Mouse (Mus musculus) kidney, adult 8-10 months (tissue): Measurements from ENCODE around the gene Aox3.

ENCODE experiments used
- DNase-seq, 2 experiments: peaks; one replicate each; pipeline ENCODE4 v3.0.0; 2022

Gene Aox3

DNA sequence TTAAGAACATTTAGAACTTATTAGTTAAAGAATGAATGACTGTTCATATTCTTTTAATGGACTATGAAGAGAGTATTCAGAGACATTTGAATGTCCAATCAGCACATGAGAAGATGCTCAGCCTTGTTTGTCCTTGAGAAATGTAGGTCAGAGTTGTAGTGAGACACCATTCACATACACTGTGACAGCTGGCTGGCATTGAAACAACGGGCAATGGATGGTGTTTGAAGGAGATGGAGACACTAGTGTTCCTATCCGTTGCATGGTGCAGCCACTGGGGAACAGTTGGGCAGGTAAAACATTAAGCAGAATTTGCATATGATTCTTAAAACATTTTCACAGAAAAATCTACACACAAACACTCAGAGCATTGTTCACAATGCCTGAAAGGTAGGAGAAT, 5.9 kb upstream of the Aox3 start:
- no peak for DNase-seq

DNA sequence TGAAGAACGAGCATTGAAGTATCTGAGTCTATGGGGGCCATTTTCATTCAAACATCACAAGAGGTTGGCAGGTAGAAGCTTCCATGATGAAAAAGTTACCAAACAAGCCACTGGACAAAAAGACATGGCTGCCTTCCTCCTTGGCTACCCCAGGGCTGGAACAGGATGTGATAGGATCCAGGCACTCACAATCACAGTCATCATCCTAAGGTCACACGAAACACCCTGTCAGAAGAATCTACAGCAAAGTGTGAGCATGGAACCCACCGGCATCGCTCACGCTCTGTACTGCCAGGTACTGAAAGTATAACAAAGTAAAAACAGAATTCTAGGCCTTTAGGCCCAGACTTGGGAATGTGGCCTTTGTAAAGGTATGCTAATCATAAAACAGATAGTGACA, 2.7 kb upstream of the Aox3 start:
- no peak for DNase-seq

DNA sequence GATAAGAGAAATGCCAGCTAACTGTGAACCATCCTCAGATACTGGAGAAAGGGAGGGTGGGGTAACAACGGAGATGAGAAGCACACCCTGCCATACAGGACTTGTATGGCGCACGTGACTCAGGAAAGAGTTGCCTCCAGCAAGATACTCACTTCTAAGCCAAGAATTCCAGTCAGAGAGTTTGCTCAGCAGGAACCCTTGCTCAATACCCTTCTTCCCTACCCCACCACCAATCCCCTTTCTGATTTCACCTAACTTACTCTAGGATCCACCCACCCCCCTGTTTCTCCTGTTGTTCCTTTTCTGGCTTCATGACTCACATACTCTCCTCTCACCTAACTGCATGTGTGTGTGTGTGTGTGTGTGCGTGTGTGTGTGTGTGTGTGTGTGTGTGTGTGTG, 1.6 kb upstream of the Aox3 start:
- DNase-seq = no peak

DNA sequence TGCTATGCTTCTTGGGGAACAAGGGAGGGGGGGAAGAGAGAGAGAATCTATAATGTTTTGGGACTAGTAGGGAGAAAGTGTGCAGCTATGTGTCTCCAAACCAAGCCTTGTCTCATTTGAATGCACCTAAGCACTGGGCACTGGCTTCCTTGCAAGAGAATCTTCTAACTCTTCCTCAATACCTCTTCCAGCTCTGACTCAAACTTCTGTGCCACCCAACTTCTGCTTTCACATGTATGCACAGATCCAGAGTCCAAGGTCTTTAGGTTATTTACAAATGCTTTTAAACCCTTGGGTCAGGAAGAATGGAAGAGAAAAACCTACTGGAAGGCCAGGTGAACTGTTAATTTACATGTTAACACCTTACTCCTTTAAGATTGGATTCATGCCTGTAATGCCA, 511 bp downstream of the Aox3 start:
- DNase-seq = no peak

DNA sequence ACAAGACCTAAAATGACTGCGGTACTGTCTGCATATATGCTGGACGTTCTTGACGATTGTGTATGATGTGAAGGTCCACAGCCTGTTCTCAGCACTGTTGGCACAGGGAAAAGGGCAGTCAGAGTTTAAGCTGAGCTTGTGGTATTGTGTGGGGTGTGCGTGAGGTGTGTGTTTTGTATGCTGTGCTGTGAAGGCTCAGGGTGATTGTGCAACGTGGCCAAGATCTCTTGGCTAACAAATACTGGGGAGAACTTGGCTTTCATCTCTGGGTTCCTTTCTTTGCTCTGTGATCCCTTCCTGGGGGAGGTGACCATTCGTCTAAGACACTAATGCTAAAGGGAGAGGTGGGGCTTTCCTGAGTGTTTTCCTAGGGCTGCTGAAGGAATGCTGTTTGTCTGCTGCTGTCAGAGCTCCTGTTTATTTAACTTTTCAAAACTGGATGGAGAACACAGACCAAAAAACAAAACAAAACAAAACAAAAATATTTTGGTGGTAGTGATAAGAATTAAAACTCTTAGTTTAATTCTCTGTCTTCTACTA, 1.2 kb downstream of the Aox3 start:
- DNase-seq = no peak

DNA sequence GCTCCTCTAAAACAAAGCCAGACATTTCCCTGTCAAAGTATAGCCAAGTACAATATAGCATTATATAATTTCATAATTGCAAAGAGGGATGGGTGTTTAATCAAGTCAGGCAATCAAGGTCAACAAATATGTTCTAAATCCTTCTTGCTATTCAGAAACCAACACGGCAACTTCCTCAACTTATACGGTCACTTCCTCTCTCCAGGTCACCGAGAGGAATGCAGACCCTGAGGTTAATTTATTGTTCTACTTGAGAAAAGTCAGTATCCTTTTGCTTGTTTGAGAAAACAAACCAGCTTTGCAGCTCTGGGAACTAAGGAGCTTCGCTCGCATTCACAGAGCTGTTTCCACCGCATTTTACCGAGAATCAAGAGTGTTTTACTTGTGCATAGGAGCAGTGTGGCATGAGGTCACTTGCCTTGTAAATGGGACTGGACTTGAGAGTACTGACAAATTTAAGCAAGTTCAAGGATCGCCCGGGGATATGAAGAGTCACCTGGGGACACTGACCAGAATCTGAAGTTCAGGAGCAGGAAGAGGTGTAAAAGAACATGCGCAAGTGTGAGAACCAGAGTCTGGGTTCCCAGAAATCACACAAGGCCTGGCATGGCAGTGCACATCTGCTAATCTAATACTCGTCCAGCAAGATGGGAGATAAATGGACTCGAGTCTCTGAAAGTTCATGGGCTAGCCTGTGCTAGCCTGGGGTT, 1.9 kb downstream of the Aox3 start:
- no peak for DNase-seq

DNA sequence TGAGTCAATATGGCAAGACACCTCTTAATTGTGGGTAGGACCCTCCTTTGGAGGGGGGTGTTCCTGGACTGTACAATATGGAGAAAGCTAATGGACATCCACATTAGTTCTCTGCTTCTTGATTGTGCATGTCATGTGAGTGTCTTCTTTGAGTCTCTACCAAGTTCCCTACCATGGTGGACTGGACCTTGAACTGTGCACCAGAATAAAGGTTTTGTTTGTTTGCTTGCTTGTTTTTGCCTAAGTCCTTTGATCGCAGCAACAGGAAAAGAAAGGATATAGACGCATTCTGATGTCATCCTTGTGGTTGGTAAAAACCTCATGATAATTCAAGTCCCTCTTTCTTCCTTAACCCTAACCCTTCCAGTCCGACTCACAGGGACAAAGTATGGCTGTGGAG, 5.3 kb downstream of the Aox3 start:
- no peak for DNase-seq

DNA sequence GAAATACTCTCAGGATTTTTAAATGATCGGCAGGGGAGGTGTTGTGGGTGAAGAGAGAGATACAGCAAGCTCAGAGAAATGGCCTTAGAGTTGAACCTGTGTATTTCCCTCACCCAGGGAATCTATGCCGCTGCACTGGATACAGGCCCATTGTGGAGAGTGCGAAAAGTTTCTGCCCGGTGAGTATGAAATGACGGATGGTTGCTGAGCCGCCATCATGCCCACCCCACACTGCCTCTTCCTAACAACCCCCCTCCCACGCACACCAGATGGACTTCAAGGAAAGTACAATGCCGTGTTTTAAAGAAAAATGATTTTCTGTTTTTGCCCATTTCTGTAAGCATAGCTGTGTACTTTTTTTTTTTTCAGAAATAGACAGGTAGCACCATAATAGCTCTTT, 12.0 kb downstream of the Aox3 start:
- DNase-seq = no peak

DNA sequence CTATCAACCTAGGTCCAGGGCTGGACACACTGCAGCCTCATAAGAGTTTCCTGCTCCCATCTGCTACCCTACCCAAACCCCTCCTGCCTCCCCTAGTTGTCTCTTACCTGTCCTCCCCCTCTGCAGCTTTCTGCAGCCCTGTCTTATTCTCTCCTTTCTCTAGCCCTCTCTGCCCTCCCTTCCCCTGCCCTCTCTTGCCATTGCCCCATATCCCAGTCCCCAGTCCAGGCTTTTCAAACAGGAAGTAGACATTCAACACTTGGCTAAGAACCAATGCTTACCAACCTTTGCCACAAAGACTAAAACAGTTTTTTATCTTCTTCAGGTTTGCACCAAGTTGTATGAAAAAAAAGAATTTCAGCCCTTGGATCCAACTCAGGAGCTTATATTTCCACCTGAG, 25.0 kb downstream of the Aox3 start:
- DNase-seq = no peak

DNA sequence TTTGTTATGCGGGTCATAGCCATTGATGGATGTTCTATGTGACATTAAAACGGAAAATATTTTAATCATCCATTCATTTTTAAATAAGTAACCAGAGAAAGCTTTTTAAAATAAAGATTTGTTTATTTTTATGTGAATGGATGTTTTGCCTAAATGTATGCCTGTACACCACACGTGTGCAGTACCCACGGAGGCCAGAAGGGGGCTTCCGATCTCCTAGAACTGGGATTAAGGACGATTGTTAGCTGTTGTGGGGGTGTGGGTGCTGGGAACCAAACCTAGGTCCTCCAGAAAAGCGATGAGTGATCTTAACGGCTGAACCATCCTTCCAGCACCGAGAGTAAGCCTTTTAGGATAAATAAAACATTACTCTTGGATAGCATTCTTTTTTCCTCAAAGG, 26.1 kb downstream of the Aox3 start:
- DNase-seq = no peak

DNA sequence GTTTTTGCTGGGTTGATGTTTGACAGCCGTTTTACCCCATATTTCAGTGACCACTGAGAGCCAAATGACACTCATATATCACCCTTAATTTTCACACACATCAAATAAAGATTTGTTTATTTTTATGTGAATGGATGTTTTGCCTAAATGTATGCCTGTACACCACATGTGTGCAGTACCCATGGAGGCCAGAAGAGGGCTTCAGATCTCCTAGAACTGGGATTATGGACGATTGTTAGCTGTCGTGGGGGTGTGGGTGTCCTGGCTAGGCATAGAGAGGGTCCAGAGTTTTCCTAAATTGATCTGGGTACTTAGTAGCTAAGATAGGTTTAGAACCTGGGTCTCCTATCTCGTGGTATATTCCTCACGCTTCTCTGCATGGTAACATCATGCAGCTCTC, 27.7 kb downstream of the Aox3 start:
- DNase-seq = no peak

DNA sequence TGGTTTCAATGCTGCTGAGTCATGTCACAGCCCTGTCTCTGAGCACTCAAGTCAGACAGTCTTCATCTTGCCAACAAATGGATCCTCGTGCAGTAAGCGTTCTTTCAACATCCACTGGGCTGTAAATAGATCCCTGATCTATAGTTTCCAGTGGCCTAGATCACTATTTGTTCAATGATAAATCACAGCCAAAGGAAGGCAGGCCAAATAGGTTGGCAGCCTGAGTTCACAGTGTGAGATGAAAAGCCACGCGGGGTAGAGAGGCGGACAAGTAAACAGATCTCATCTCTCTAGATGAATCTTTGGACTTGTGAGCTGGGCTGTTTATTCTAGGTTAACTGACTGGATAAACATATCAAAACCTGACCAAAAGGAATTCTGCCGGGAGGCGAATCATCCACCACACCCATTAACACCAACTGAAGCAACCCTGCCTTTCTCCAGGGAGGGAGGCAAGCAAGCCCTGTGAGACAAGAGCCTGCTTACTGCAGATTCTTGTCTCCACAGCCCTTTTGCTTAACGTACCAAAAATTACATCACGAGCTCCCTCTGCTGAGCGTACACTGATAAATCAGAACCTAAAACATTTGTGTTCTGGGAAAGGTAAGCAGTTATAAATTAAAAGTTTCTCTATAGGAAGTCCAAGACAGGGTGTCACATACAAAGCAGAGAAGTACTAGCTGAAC, 31.6 kb downstream of the Aox3 start:
- DNase-seq = peak in 1 of 2 experiments; percentile 5

DNA sequence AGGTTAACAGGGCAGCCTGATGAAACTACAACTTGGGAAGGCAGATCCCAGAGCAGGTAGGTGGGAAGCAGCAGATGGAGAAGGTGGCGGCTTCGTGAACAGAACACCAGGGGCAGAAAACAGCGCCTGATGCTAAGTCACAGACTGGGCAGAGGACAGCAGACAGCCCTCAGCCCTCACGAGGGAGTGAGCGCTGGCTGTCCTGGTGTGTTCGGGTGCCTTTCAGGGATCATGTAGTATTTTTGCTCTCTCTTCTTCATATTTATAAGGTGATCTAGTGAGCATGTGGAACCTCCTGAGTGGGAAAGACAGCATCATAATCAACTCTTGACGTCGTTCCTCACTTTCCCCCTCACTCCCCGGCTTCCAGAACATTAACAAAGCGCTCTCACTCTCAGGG, 33.1 kb downstream of the Aox3 start:
- no peak for DNase-seq

DNA sequence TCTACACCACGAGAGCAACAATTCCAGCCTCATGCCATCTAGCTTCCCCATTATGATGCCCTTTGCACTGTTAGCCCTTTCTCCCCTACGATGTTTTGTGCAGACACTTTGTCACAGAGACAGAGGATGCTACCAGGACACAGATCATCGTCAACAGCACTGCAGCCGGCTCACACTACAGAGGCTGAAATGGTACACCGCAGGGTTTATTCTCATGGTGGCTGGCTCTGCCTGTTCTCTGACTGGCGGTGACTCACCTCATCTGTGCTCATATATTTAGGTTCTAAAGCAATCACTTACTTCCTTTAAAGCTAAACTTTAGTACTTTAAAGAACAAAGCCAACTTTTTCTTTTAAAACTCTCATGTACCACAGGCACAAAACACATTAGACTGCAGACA, 34.8 kb downstream of the Aox3 start:
- DNase-seq = no peak

DNA sequence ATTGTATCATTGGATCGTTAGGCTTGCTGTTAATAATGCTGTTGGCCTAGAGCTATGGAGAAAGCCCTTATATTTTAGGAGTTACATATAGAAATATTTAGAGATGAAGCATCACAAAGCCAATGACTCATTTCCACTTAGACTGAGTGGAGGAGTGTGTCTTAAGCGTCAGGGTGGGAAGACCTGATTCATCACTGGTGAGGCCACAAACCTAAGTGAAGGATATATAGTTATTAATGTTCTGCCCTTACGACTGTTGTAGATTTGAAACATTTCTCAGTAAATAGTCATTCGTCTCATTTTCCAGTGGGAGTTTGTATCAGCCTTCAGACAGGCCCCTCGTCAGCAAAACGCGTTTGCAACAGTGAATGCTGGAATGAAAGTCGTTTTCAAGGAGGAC, 39.3 kb downstream of the Aox3 start:
- no peak for DNase-seq

DNA sequence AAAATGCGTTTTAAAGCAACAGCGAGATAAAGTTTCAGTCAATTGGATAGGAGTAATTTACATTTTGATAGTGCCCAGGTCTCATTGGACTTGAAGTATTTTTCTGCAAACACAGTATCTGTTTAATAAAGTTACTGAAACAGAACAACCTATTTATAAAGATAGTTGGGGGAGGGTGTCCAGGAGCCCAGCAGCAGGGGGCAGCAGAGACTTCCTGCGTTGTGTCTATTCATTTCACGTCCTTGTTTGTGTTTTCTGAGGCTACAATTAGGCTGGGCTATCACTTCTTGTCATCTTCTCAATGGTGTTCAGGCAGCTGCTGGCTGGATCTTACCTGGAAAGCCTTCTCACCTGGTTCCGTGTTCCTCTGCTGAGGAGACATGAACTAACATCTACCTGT, 43.8 kb downstream of the Aox3 start:
- peak; percentile 8 to 48 for DNase-seq

DNA sequence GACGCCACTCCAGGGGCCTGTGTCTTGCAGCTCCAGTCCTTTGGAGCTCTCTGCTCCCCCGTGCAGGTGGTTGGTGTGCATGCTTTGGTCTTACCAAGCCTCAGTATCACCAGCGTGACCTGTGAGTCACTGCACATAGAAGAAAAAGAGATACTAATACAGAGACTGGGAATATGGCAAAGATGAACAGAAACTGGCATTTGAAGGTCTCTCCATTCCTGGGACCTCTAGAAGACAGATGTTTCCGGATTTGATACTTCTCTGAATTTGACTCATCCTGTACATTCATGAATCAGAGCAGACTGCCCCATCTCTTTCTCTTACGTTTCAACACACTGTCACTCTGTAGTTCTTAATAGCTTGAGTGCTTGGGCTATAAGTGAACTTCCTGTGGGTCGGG, 57.0 kb downstream of the Aox3 start:
- DNase-seq = no peak

DNA sequence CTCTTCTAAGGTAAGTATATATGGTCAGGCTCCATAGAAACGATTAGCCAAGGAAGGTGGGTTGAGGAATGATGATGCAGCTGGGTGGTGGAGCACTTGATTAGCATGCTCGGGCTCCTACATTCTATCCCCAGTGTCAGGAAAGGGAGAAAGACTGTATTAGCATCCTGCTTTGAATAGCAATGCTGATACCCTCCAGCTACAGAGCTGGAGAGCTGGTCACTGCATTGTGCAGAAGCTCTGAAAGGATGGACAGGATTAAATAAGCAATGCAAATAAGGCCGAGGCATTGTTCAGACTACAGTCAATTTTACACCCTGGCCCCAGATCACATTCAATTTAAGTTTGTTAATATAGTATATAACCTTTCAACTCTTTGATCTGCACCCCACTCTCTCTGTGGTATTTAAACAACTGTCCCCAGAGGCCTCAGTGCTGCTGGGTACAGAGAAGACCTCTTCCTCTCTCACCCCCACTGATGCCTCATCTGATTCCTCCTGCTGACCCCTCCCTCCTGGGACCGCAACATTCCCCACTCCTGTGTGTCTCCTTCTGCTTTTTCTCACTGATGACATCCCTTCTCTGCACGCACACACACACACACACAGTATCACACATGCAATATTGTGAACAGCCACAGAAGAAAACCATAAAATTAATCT, 75.7 kb downstream of the Aox3 start:
- no peak for DNase-seq

DNA sequence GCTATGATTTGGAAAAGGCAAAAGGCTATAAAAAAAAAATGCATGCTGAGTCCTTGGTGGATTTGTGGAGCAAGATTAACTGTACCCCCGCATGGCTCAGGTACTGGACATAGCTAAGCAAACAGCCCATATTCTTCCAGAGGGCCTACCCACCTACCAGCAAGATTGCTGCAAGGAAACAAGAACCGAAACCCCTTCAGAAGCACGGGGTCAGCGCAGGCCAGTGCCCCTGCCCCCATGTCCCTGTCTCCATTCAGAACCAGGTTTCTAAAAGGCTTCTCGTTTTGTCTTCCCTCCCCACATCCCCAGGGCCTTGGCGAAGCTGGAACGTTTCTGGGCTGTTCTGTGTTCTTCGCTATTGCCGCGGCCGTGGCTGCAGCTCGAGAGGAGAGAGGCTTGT, 81.4 kb downstream of the Aox3 start:
- DNase-seq = no peak

DNA sequence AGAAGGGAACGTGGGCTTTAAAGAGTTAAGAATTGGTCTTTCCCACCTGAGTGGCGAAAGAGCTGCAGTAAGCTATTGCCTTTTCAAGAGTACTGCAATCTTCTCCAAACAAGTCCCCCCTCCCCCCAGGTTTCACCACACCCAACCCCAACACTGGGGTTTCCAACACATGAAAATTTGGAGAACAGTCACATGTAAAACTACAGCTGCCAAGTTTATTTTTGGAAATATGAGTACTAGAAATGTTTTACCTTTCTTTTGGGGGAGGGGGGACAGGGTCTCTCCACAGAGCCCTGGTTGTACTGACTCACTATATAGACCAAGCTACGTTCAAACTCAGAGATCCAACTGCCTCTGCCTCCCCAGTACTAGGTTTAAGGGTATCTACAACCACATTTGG, 82.1 kb downstream of the Aox3 start:
- no peak for DNase-seq

DNA sequence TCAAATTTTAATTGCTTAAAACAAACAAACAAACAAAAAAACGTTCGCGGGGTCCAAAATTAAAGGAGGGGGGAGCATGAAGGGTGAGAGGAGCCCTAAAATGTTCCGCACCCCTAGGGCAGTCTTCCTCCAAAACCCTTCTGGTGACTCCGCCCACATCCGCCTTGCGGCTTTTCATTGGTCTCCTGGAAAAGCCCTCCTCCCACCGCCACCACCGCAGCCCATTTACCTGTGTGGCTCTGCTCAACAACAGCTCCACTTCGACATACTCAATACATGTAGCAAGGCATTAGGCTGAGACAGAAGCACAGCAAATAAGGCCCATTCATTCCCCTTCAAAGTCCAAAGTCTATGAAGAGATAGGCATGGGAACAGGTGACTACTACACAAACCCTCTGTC, 82.6 kb downstream of the Aox3 start:
- no peak for DNase-seq

DNA sequence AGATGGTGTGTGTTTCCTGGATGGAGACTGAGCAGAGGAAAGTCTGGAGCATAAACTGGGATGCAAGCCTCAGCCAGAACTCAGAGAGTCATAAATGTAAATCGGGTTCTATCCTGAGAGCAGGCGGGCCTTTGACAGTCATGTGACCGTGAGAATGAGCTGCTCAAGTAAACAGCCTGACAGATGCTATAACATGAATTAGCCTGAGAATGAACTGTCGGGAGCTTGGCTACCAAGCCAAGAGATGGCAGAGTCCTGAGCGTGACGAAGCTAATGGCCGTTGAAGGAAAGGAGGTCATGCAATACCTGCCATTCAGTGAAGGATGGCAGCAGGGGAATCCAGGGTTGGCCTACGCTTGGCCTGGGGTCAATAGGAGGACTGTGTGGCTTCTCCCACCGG, 84.1 kb downstream of the Aox3 start:
- no peak for DNase-seq

DNA sequence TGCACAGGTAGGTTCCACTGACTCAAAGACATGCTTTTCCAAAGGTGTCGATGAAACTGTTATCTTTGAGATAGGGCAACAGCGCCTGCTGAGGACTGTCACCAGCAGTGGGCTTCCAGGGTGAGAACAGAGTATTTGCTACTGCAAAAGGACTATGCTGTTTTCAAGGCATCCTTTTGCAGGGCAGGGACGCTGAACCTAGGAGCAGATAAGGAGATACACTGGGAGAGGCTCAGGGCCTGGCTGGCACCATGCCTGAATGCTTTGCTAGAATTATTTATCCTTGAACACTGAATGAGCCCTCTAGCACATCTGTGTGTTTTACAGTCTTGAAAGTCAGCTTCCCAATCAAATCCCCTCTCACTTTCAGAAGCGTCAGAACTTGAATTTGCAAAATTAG, 85.5 kb downstream of the Aox3 start:
- no peak for DNase-seq

DNA sequence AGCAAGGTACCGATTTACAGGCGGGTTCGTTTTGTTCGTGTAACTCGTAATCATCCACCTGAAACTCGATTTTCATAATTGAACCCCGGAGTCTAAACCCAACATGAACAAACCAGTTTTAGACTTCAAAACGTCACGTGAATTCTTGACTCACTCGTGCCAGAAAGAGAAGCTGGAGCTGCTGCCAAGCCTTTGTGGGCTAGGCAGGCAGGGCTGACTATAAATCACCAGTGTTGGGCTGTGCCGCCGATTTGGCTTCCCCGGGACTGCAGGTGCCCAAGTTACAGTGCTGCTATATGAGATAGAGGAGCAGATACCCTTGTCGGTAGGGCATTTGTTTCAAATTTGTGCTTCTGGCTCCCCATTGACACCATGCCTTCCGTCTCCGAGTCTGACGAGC, 97.3 kb downstream of the Aox3 start, which contains the start of gene Aox4:
Gene Aox4 (plus strand): TSS at position 195 of the 400 bp plus-strand sequence.
- DNase-seq = peak; percentile 30 to 34
